In the genomic region with DNA sequence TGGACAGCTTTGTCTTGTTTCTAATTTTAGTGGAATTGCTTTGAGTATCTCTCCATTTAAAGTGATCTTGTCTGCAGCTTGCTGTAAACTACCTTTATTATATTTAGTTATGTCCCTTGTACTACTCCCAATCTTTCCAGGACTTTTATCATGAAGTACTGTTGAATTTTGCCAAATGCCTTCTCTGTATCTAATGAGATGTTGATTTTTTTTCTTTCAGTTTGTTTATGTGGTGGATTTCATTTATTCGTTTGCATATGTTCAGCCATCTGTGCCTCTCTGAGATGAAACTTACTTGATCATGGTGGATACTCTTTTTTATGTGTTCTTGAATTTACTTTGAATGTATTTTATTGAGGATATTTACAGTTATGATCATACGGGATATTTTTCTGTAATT, we compare ENCODE assay signal across 20 mouse cellular contexts. TPM values are rescaled to one million over a fixed set of nuclear protein-coding genes. Genes with fewer than 3 reads are reported as not detected.
A peak's percentile ranks its signal among the peaks of the same experiment; 100 is the strongest.
DNase-seq lines count a peak whose midpoint lies in the region; ATAC-seq and TF ChIP-seq lines count a peak whose summit lies in the region.
"Had no signal": no experiment of that assay in that cellular context is flagged by ENCODE, and none has a peak within 500 bp of the region (broad histone marks: within the 10 kb centered on the region; RNA-seq: fewer than 3 reads in every experiment).

No protein-coding gene starts in this region.

- no peak overlapping the region for H3K4me3 ChIP-seq in forebrain, embryonic 16.5 days (replicated peaks; ENCODE audit: low read length)
- no peak overlapping the region for H3K4me3 ChIP-seq in forebrain, embryonic 11.5 days (ENCODE audit: low read depth, low read length)
- no peak overlapping the region for H3K4me3 ChIP-seq in stomach, postnatal 0 days (ENCODE audit: low read depth, low read length)
- H3K4me3 ChIP-seq: embryonic facial prominence, embryonic 10.5 days; embryonic facial prominence, embryonic 12.5 days; forebrain, embryonic 15.5 days had no signal

- TF ChIP-seq CTCF in brain, embryonic 14.5 days (IDR thresholded peaks at IDR 0.05; ENCODE audit: borderline replicate concordance, extremely low read depth, insufficient read depth, insufficient read length), result no peak
- TF ChIP-seq CTCF in stomach, postnatal 0 days (IDR thresholded peaks at IDR 0.05; ENCODE audit: low read depth), result no peak

- H3K27me3 ChIP-seq in forebrain, embryonic 16.5 days (replicated peaks; ENCODE audit: control insufficient read depth, insufficient read depth, low read length), result no peaks in the 10 kb centered on the region
- H3K27me3 ChIP-seq in forebrain, embryonic 11.5 days (ENCODE audit: control insufficient read depth, insufficient read depth, low read length), result no peaks in the 10 kb centered on the region
- no peaks in the 10 kb centered on the region for H3K27me3 ChIP-seq in stomach, postnatal 0 days (ENCODE audit: control insufficient read depth, insufficient read depth, low read length)
- H3K27me3 ChIP-seq: embryonic facial prominence, embryonic 12.5 days; forebrain, embryonic 15.5 days had no signal

- 73% methylated on average over 2 of the region's 2 CpGs for WGBS in forebrain, embryonic 16.5 days
- 84% methylated on average over 2 of the region's 2 CpGs for WGBS in forebrain, embryonic 11.5 days
- 84% methylated on average over 2 of the region's 2 CpGs for WGBS in stomach, postnatal 0 days

- intact Hi-C loops in heart, postnatal 10 days (cut with DNase I), result no loop called here

- no peak overlapping the region for H3K4me2 ChIP-seq in forebrain, embryonic 16.5 days (ENCODE audit: low read length)
- no peak overlapping the region for H3K4me2 ChIP-seq in forebrain, embryonic 11.5 days (ENCODE audit: low read depth, low read length, severe bottlenecking)
- no peak overlapping the region for H3K4me2 ChIP-seq in stomach, postnatal 0 days (replicated peaks; ENCODE audit: low read depth)
- H3K4me2 ChIP-seq: embryonic facial prominence, embryonic 12.5 days; forebrain, embryonic 15.5 days had no signal

- H3K27ac ChIP-seq in forebrain, embryonic 16.5 days (ENCODE audit: low read length), result no peak overlapping the region
- no peak overlapping the region for H3K27ac ChIP-seq in forebrain, embryonic 11.5 days (ENCODE audit: low read depth, low read length)
- H3K27ac ChIP-seq in stomach, postnatal 0 days (replicated peaks), result no peak overlapping the region
- H3K27ac ChIP-seq: embryonic facial prominence, embryonic 10.5 days; embryonic facial prominence, embryonic 12.5 days; forebrain, embryonic 15.5 days had no signal

- H3K4me1 ChIP-seq in forebrain, embryonic 16.5 days (replicated peaks; ENCODE audit: control insufficient read depth, insufficient read depth, low read length), result no peaks in the 10 kb centered on the region
- no peaks in the 10 kb centered on the region for H3K4me1 ChIP-seq in forebrain, embryonic 11.5 days (replicated peaks; ENCODE audit: control insufficient read depth, insufficient read depth, low read length)
- H3K4me1 ChIP-seq in stomach, postnatal 0 days (replicated peaks; ENCODE audit: control insufficient read depth, insufficient read depth), result no peaks in the 10 kb centered on the region
- H3K4me1 ChIP-seq: embryonic facial prominence, embryonic 10.5 days; embryonic facial prominence, embryonic 12.5 days; forebrain, embryonic 15.5 days had no signal

- no peak for TF ChIP-seq POLR2A in brain, embryonic 14.5 days (IDR thresholded peaks at IDR 0.05; ENCODE audit: borderline replicate concordance, extremely low read depth, insufficient read depth, insufficient read length, poor library complexity, severe bottlenecking)

- TF ChIP-seq EP300 in stomach, postnatal 0 days (optimal IDR thresholded peaks at IDR 0.05), result no peak

- peak; percentile 52 for ATAC-seq in forebrain, embryonic 16.5 days
- no peak for ATAC-seq in forebrain, embryonic 11.5 days (replicated peaks; ENCODE audit: low FRiP score)
- ATAC-seq in stomach, postnatal 0 days (ENCODE audit: low FRiP score, low TSS enrichment), result no peak
- ATAC-seq: forebrain, embryonic 15.5 days had no signal

- no peaks in the 10 kb centered on the region for H3K9me3 ChIP-seq in forebrain, embryonic 16.5 days (ENCODE audit: control insufficient read depth, low read length)
- H3K9me3 ChIP-seq in forebrain, embryonic 11.5 days (ENCODE audit: control insufficient read depth, low read length), result no peaks in the 10 kb centered on the region
- H3K9me3 ChIP-seq in stomach, postnatal 0 days (ENCODE audit: control insufficient read depth, low read length), result no peaks in the 10 kb centered on the region
- H3K9me3 ChIP-seq: embryonic facial prominence, embryonic 10.5 days; embryonic facial prominence, embryonic 12.5 days; forebrain, embryonic 15.5 days had no signal

- DNase-seq in forebrain, embryonic 11.5 days (ENCODE audit: low spot score), result no peak
- peak; percentile 10 for DNase-seq in brain, adult 2 months (ENCODE audit: low read depth, low spot score)
- DNase-seq in brain, embryonic 14.5 days (ENCODE audit: low read depth), result peak; percentile 30
- no peak for DNase-seq in stomach, postnatal 0 days (ENCODE audit: low spot score)
- no peak for DNase-seq in heart, postnatal 10 days
- DNase-seq: adrenal gland, adult 2 months; adrenal gland, postnatal 10 days; adrenal gland, postnatal 25 days; cerebellum, adult 11-12 months; cerebellum, adult 2 months; cerebellum, adult 9-10 months; cerebellum, postnatal 10 days; cerebellum, postnatal 25 days had no signal

- no peak overlapping the region for H3K9ac ChIP-seq in forebrain, embryonic 16.5 days (replicated peaks; ENCODE audit: low read depth, low read length)
- H3K9ac ChIP-seq in forebrain, embryonic 11.5 days (ENCODE audit: low read length), result no peak overlapping the region
- no peak overlapping the region for H3K9ac ChIP-seq in stomach, postnatal 0 days (ENCODE audit: low read length)
- H3K9ac ChIP-seq: embryonic facial prominence, embryonic 12.5 days; forebrain, embryonic 15.5 days had no signal

- no peaks in the 10 kb centered on the region for H3K36me3 ChIP-seq in forebrain, embryonic 16.5 days (ENCODE audit: control insufficient read depth, insufficient read depth)
- no peaks in the 10 kb centered on the region for H3K36me3 ChIP-seq in forebrain, embryonic 11.5 days (ENCODE audit: control insufficient read depth, insufficient read depth, low read length)
- no peaks in the 10 kb centered on the region for H3K36me3 ChIP-seq in stomach, postnatal 0 days (ENCODE audit: control insufficient read depth, insufficient read depth, low read length)
- H3K36me3 ChIP-seq: embryonic facial prominence, embryonic 10.5 days; embryonic facial prominence, embryonic 12.5 days; forebrain, embryonic 15.5 days had no signal

RNA-seq across cellular contexts. Expression of a gene that starts 40.9 kb away (rescaled TPM):
- polyA plus RNA-seq in forebrain, embryonic 16.5 days (2015; fragmentation: Nextera tagmentation; extraction: Ambion mirVana), result 0.85 and 1.3 TPM in 2 replicates
- 0.23 and 0.67 TPM in 2 replicates for polyA plus RNA-seq in forebrain, embryonic 11.5 days (2014; fragmentation: Nextera tagmentation; extraction: Ambion mirVana)
- 2.1 and 3.2 TPM in 2 replicates for polyA plus RNA-seq in brain, embryonic 14.5 days (2012; rRNA removed)
- 0.06 and 0.10 TPM in 2 replicates for polyA plus RNA-seq in stomach, postnatal 0 days (2015; fragmentation: Nextera tagmentation; extraction: Ambion mirVana)
- not detected for total RNA-seq in heart, postnatal 10 days (2021)
- total RNA-seq: adrenal gland, postnatal 25 days; ES-E14; MEL had no signal
- polyA plus RNA-seq: adrenal gland, adult 2 months; C2C12; embryonic facial prominence, embryonic 10.5 days had no signal

Comparison
In these comparisons a context has a peak if more than half of its experiments do, and no peak if none do; other contexts are left out.
1. DNase-seq: peak in brain, adult 2 months (single experiment) and brain, embryonic 14.5 days (single experiment); none in forebrain, embryonic 11.5 days (single experiment), stomach, postnatal 0 days (single experiment) and heart, postnatal 10 days (0 of 2).